Mouse (Mus musculus) cerebellum, postnatal 25 days (tissue): Measurements from ENCODE around the gene Rplp2.

Experiments used
- DNase-seq, 2 experiments: peaks; one replicate each; pipeline ENCODE4 v3.0.0; 2021; ENCODE audit warnings: mixed read lengths in 2 of 2

Rplp2 gene

GRCm38 (mm10) chr7:141468522-141469211 lies 21.5 kb downstream of the Rplp2 start:
- peak; percentile 53 to 62 for DNase-seq

GRCm38 (mm10) chr7:141469352-141469751 lies 22.2 kb downstream of the Rplp2 start:
- DNase-seq = peak in 1 of 2 experiments; percentile 14

GRCm38 (mm10) chr7:141469901-141470636 lies 22.9 kb downstream of the Rplp2 start:
- peak in 1 of 2 experiments; percentile 44 for DNase-seq

GRCm38 (mm10) chr7:141470637-141470944 lies 23.4 kb downstream of the Rplp2 start:
- peak in 1 of 2 experiments; percentile 22 for DNase-seq

GRCm38 (mm10) chr7:141471236-141471635 lies 24.1 kb downstream of the Rplp2 start:
- DNase-seq = no peak

- no peak for DNase-seq
Observed at GRCm38 (mm10) chr7:141472226-141472625, 25.1 kb downstream of the Rplp2 start.

- peak in 1 of 2 experiments; percentile 21 for DNase-seq
Observed at GRCm38 (mm10) chr7:141472763-141473162, 25.6 kb downstream of the Rplp2 start.

- no peak for DNase-seq
Observed at GRCm38 (mm10) chr7:141474160-141474559, 27.0 kb downstream of the Rplp2 start.

- DNase-seq = peak; percentile 91 to 93
Observed at GRCm38 (mm10) chr7:141475011-141475804, 28.0 kb downstream of the Rplp2 start, which contains the start of the genes Polr2l and Tspan4. Gene Polr2l (minus strand): TSS chr7:141475132. Gene Tspan4 (plus strand): TSS chr7:141475240.

- peak in 1 of 2 experiments; percentile 40 for DNase-seq
Observed at GRCm38 (mm10) chr7:141475805-141476158, 28.6 kb downstream of the Rplp2 start.

GRCm38 (mm10) chr7:141476226-141476980 lies 29.2 kb downstream of the Rplp2 start:
- peak in 1 of 2 experiments; percentile 59 for DNase-seq

GRCm38 (mm10) chr7:141476981-141477370 lies 29.8 kb downstream of the Rplp2 start:
- peak in 1 of 2 experiments; percentile 45 for DNase-seq

- DNase-seq = no peak
Observed at GRCm38 (mm10) chr7:141477578-141478269, 30.6 kb downstream of the Rplp2 start.

- no peak for DNase-seq
Observed at GRCm38 (mm10) chr7:141478270-141478748, 31.1 kb downstream of the Rplp2 start.

- DNase-seq = peak; percentile 85
Observed at GRCm38 (mm10) chr7:141480842-141481497, 33.8 kb downstream of the Rplp2 start.

GRCm38 (mm10) chr7:141481498-141482401 lies 34.6 kb downstream of the Rplp2 start:
- DNase-seq = peak; percentile 88 to 92

- peak; percentile 65 to 70 for DNase-seq
Observed at GRCm38 (mm10) chr7:141482531-141483024, 35.4 kb downstream of the Rplp2 start.

- peak; percentile 41 to 43 for DNase-seq
Observed at GRCm38 (mm10) chr7:141483114-141483653, 36.0 kb downstream of the Rplp2 start.
